Mouse (Mus musculus) WW6 (cell line): Measurements from ENCODE around the gene Cnksr3.

Source experiments
- DNase-seq: peaks from one replicate; pipeline ENCODE4 v3.0.0-alpha.2; 2013; ENCODE audit warnings: low read depth, low spot score

The Cnksr3 gene

GRCm38 (mm10) chr10:7077971-7078370 lies 134.1 kb downstream of the Cnksr3 start:
- no peak for DNase-seq

- DNase-seq: no peak
Measured at GRCm38 (mm10) chr10:7077389-7077808, 134.6 kb downstream of the Cnksr3 start.

GRCm38 (mm10) chr10:7076662-7077211 lies 135.3 kb downstream of the Cnksr3 start:
- no peak for DNase-seq

- DNase-seq: no peak
Measured at GRCm38 (mm10) chr10:7076201-7076600, 135.8 kb downstream of the Cnksr3 start.

- no peak for DNase-seq
Measured at GRCm38 (mm10) chr10:7075661-7076060, 136.4 kb downstream of the Cnksr3 start.

- no peak for DNase-seq
Measured at GRCm38 (mm10) chr10:7074231-7074630, 137.8 kb downstream of the Cnksr3 start.

GRCm38 (mm10) chr10:7070924-7071323 lies 141.1 kb downstream of the Cnksr3 start:
- DNase-seq: no peak

- no peak for DNase-seq
Measured at GRCm38 (mm10) chr10:7070100-7070835, 141.8 kb downstream of the Cnksr3 start.

GRCm38 (mm10) chr10:7069090-7069489 lies 142.9 kb downstream of the Cnksr3 start:
- no peak for DNase-seq
